Mouse (Mus musculus) mature B cell (primary cell): ENCODE data around the gene 4930550L24Rik.

Source experiments
- in situ Hi-C: fragments of 300-500 bp; cut with MboI; formaldehyde crosslinking; loops from 2 replicates; pipeline ENCODE4 v1.14.3; 2019

The 4930550L24Rik gene

DNA sequence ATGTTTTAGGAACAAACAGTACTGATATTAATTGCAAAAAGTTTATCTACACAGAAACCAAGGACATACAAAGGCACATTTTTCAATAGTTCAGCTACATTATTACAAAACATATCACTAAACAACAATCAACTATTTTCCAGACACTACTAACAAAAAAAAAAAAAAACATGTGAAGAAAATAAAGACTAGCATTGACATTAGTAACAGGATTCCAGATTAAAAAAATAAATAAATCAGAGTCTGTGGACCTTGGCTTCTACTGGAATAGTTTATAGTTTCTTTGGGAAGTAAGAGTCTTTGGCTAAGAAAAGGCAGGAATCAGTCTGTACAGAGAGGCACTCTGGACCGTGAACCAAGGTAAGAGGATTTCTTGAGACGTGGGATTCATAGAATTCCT, at the start of gene 4930550L24Rik:
TSS of gene 4930550L24Rik (plus strand) at position 301 of the 400 bp plus-strand sequence.
- in situ Hi-C loops, result no loop called here

DNA sequence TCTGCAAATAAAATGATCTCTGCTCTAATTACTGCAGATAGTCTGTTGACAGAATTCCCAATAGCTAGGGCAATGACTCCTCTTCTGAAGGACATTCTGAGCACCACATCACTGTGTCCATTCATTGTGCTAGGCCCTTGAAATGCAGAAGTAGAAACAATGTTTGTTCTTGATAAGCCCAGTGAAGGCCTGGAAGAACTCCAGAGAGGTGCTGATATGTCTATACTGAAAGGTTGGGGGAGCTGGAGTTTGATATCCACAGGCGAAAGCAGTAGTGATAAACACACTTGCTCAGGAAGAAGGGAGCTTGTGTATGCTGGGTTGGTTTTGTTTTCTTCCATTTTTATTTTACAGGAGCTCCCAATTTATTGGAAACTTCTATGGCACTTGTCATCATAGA, 8.4 kb upstream of the 4930550L24Rik start:
- in situ Hi-C loops, result no loop called here

DNA sequence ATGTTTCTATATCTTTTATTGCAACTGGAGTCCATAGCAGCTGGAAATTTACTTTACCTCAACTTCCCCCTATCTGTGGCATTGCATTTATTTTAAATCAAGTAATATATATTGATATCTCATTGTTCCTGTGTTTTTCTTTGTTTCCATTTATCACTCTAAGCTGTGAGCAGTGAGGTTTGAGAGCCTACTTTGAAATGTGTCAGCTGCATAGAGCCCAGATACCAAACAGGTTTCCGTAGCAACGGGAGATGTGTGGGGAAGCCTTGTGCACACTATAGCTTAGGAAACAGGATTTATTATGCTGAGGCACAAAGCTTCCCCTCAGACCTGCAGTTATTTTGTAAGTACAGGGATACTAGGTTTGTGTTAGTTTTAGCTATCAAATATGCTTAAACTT, 58.8 kb downstream of the 4930550L24Rik start:
- in situ Hi-C loops, result no loop called here
